Mouse (Mus musculus): ENCODE measurements at regions not wholly inside any gene's neighbourhood (a gene's known extent, or its start where the extent isn't known, plus 50 kb on each side); places are given as distances from the start of the nearest gene placed in this dataset.

GRCm38 (mm10) chr2:67107274-67107673, 306.3 kb upstream of the Gm21830 start:
- no peak for DNase-seq

- peak; percentile 2 for DNase-seq
Measured at GRCm38 (mm10) chr2:67089418-67089817, 304.7 kb upstream of the Scn7a start.

GRCm38 (mm10) chr2:67068944-67069343, 284.2 kb upstream of the Scn7a start:
- no peak for DNase-seq
